Mouse (Mus musculus) retina, adult 2 months (tissue): ENCODE results near the gene Foxc2.
A peak's percentile ranks its signal among the peaks of the same experiment; 100 is the strongest.

Source experiments
- DNase-seq: peaks from one replicate; pipeline ENCODE4 v3.0.0-alpha.2; 2012; ENCODE audit warnings: low read depth, low spot score

The Foxc2 gene

DNA sequence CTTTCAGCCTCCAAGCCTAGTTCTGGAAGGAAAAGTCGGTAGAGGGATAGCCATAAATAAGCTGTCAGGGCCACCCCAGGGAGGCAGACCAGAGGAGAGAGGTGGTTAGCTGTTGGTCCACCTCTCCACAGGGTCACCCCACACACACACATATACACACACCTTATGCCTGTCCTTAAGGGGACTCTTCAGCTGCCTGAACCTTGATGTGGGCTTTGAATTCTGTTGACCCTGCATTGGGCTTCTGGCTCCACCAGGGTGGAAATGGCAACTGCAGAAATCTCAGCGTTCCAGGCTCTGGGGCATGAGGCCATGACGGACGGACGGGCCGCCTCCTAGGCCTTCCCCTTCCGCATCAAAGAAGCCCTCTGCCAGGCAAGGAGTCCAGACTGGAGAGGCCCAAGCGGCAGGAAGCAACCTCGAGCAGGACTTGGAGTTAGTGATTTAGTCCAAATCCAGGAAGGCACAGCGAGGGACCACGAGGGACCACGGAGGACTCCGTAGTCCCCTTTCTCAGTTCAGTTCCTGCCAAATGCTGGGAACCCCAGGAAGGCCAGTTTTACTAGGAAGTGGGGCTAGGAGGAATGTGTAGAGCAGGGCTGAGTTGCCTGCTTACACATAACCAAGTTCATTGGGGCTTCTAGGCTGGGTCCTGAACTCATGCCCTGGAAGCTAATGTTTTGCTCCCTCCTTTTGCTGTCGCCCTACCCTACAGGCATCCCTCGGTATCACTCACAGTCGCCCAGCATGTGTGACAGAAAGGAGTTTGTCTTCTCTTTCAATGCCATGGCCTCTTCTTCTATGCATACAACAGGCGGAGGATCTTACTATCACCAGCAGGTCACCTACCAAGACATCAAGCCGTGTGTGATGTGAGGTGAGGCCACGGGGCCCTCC is 29.7 kb upstream of the Foxc2 start:
- DNase-seq = no peak

DNA sequence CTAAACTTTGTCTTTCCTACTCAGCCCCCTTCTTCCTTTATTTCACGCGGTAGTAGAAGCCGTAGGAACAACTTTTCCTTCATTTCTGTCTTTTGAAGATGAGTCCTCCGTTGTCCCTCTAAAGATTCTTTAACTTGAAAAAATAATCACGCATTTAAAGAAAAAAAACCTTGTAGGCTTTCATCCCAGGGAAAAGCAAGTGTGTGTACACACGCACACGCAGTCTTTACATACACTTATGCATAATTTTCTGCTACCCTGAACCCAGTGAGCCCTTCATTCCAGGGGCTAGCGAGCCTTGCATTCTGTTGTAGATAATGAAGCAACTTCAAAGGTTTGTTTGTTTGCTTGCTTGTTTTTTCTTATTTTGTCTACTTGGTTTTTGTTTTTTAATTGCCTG is 27.7 kb upstream of the Foxc2 start:
- DNase-seq = no peak

DNA sequence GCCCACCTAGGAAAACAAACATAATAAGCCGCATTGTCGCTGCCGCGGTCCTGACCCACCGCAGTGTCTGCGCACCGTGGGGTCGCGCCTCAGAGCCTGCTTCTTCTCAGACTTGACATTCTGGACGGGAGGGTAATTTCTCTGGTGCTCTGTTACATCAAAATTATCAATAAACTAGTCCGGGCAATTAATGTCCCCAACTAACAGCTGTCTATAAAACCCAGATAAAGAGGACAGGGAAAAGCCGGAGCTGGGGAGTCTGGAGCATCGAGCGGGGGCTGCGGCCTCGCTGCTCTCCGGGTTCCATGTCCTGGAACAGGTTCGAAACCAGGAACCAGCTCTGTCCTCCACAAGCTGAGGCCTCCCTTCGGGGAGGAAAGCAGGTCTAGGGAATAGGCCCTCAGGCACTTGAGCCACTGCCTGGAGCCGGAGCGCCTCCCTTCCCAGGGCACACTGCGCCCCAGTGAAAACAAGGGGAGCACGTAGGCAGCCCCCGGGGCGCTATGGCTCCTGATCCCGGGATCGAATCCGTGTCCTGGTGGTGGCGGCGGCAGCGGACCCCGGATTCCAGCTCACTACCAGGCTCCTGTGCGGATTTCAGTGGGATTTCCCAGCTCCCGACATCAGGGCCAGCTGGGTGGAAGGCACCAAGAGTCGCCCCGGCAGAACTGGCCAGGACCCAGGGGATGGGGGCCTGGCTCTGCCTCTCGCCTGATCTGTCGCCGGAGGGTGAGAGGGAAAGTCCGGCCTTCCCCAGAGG is 26.9 kb upstream of the Foxc2 start:
- no peak for DNase-seq

GRCm38 (mm10) chr8:121089631-121090380 is 26.2 kb upstream of the Foxc2 start:
- DNase-seq = no peak

DNA sequence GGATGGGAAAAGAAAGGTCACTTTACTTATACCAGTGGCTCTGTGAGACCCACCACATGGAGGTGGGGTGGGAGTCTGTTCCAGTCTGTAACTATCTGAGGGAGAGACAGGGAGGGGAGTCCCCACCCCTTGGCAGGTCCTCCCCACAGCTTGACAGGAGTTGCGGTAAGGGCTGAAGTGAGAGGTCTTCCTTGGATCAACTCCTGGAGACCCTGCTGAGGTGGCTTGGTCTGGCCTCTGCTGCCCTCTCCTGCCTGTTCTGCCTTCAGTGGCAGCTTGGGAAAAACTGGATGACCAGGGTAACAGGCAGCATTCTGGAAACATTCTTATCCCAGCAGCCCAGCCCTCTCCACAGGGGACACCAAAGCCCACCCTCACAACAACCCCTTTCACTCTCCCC is 25.3 kb upstream of the Foxc2 start:
- DNase-seq = no peak

GRCm38 (mm10) chr8:121092141-121092540 is 23.8 kb upstream of the Foxc2 start:
- no peak for DNase-seq

GRCm38 (mm10) chr8:121092627-121093026 is 23.3 kb upstream of the Foxc2 start:
- no peak for DNase-seq

DNA sequence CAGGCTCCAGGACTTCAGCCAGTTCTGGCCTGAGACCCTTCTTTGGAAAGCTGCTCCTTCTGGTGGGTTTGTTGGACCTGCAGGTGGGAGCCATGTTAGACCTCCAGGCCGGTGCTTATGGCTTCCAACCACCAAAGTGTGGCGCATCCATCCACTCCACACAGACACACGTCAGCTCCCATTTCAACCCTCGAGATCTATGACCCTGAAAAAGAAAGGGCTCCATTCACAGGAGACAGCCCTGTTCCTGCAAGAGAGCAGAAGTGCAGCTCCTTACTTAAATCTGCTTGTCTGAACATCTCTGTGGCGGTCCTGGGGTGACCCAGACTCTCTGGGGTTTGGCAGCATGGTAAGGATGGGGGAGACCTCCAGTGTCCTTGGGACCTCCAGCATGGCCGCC is 22.5 kb upstream of the Foxc2 start:
- no peak for DNase-seq

GRCm38 (mm10) chr8:121104049-121104818 is 11.7 kb upstream of the Foxc2 start:
- peak; percentile 53 for DNase-seq

GRCm38 (mm10) chr8:121107668-121108656 is 8.0 kb upstream of the Foxc2 start, which contains the start of gene Mthfsd:
TSS of gene Mthfsd (minus strand) at chr8:121108392.
- DNase-seq = peak; percentile 90

DNA sequence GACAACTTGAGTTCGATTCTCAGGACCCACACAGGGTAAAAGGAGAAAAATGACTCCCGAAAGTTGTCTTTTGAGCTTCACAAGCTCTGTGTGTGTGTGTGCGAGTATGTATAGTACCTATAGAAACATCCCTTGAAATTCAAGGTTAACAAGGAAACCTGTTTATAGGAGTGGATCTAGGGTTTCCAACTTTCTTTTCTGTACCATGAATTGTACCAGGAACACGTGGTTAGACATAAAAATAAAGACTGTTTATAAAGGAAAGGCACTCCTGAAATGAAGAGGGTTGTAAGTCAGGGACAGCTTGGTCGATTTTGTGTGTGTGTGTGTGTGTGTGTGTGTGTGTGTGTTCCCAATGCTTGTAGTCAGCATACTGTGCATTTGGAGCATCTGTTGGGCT is 7.3 kb upstream of the Foxc2 start:
- no peak for DNase-seq

DNA sequence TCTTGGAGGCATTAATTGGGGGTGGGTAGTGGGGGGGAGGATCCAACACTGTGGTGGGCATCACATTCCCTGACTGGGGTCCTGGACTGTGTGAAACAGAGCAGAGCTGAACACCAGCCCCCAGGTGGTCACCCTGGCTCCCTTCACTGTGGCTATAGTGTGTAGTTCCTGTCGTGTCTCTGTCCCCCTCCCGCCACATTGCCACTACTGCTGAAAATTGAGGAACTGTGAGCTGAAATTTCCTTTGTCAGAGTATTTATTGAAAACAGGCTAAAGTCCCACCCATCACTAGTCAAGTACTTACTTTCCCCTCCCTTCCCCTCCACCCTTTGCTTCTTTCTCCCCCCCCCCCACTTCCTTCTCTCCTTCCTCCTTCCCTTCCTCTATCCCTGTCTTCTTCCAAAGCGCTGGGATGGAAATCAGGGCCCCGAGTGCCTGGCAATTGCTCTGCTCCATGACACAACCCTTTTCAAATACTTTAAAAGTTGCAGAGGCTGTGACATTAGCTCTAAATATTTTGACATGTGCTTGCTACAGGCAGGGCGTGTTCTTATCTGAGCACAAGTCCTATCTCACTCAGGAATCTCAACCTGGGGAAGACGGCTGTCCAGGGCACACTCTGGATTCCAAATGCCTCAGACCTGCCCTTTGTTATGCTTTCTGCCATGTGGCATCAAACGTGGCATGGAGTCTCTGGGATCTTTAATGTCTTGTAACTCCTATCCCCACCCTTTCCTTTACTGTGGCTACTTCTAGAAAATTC is 4.6 kb upstream of the Foxc2 start:
- no peak for DNase-seq

- peak; percentile 88 for DNase-seq
Measured at GRCm38 (mm10) chr8:121113261-121113660, 2.7 kb upstream of the Foxc2 start.

DNA sequence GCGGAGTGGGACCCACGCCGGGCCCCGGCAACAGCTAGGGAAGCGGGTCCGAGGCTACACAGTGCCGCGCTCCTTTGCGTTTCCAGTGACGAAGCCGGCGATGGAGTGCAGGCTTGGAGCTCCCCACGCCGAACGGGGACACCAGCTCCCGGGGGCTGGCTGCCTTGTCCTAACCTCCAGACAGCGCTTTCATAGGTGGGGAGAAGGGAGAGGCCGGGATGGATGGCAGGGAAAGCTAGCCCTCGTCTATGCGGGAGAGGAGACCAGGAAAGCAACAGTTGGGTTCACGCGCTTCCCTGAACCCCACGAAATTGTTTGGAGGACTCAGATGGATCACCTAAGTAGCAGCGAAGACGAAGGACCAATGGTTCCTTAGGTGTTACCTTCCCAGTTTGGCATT is 835 bp upstream of the Foxc2 start:
- DNase-seq = no peak

GRCm38 (mm10) chr8:121116591-121117185 is 717 bp downstream of the Foxc2 start:
- no peak for DNase-seq

DNA sequence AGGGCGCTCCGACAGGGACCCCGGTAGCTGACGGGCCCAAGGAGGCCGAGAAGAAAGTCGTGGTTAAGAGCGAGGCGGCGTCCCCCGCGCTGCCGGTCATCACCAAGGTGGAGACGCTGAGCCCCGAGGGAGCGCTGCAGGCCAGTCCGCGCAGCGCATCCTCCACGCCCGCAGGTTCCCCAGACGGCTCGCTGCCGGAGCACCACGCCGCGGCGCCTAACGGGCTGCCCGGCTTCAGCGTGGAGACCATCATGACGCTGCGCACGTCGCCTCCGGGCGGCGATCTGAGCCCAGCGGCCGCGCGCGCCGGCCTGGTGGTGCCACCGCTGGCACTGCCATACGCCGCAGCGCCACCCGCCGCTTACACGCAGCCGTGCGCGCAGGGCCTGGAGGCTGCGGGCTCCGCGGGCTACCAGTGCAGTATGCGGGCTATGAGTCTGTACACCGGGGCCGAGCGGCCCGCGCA is 1.2 kb downstream of the Foxc2 start:
- DNase-seq = no peak

DNA sequence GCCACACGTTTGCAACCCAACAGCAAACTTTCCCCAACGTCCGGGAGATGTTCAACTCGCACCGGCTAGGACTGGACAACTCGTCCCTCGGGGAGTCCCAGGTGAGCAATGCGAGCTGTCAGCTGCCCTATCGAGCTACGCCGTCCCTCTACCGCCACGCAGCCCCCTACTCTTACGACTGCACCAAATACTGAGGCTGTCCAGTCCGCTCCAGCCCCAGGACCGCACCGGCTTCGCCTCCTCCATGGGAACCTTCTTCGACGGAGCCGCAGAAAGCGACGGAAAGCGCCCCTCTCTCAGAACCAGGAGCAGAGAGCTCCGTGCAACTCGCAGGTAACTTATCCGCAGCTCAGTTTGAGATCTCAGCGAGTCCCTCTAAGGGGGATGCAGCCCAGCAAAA is 1.9 kb downstream of the Foxc2 start:
- DNase-seq = no peak

DNA sequence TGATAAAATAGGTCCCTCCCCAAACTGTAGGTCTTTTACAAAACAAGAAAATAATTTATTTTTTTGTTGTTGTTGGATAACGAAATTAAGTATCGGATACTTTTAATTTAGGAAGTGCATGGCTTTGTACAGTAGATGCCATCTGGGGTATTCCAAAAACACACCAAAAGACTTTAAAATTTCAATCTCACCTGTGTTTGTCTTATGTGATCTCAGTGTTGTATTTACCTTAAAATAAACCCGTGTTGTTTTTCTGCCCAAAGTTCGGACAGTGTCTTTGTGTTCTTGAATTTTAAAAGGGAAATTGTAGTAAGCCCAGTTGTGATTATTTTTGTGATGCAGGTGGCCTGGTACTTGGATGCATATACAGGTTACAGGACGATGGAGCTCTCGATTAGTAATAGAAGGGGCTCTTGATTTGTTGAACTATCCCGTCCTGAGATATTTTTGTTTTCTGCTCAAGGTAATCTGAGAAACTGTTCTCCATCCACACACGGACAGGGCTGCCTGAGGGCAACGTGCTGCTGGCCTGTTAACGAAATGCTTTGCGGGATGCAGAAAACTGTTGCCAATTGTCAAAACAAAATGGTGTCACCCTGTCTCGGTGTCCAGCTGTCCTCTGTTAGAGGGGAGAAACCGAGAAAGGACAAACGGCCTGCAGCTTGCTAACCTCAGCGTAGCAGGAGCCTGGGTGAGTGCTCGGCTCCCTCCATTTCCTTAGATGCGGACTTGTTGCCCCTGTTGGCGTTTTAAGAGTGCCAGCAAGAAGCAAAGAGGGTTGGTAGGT is 2.9 kb downstream of the Foxc2 start:
- no peak for DNase-seq
